Comparison of ENCODE assay signal across 8 mouse cellular contexts in genomic region chr6:145291383-145292289, GRCm38 (mm10). TPM values are rescaled to one million over a fixed set of nuclear protein-coding genes. Genes with fewer than 3 reads are reported as not detected.
DNase-seq lines count a peak whose midpoint lies in the region; ATAC-seq and TF ChIP-seq lines count a peak whose summit lies in the region.
"Had no signal": no experiment of that assay in that cellular context is flagged by ENCODE, and none has a peak within 500 bp of the region (broad histone marks: within the 10 kb centered on the region; RNA-seq: fewer than 3 reads in every experiment).

No protein-coding gene starts in this region.

- H3K9me3 ChIP-seq in limb, embryonic 14.5 days (ENCODE audit: control insufficient read depth, low read length) = no peaks in the 10 kb centered on the region
- H3K9me3 ChIP-seq in hindbrain, embryonic 12.5 days (replicated peaks) = no peaks in the 10 kb centered on the region

- H3K4me1 ChIP-seq in limb, embryonic 14.5 days (ENCODE audit: control insufficient read depth, insufficient read depth, low read length) = peaks cover 21% of the 10 kb centered on the region
- no peaks in the 10 kb centered on the region for H3K4me1 ChIP-seq in hindbrain, embryonic 12.5 days

- H3K27me3 ChIP-seq in limb, embryonic 14.5 days (ENCODE audit: control insufficient read depth, insufficient read depth, low read length) = no peaks in the 10 kb centered on the region
- H3K27me3 ChIP-seq in hindbrain, embryonic 12.5 days = no peaks in the 10 kb centered on the region

- H3K36me3 ChIP-seq in limb, embryonic 14.5 days (ENCODE audit: control insufficient read depth, insufficient read depth, low read length) = no peaks in the 10 kb centered on the region
- no peaks in the 10 kb centered on the region for H3K36me3 ChIP-seq in hindbrain, embryonic 12.5 days

- 32% methylated on average over 13 of the region's 13 CpGs for WGBS in limb, embryonic 14.5 days
- 79% methylated on average over 13 of the region's 13 CpGs for WGBS in hindbrain, embryonic 12.5 days

- peak overlapping the region; percentile 13; the same call in 1 of the 2 replicates for H3K4me2 ChIP-seq in limb, embryonic 14.5 days (replicated peaks; ENCODE audit: low read depth, low read length, severe bottlenecking)
- no peak overlapping the region for H3K4me2 ChIP-seq in hindbrain, embryonic 12.5 days (replicated peaks)

- H3K4me3 ChIP-seq in limb, embryonic 14.5 days (replicated peaks; ENCODE audit: low read length) = no peak overlapping the region
- no peak overlapping the region for H3K4me3 ChIP-seq in hindbrain, embryonic 12.5 days

- peak; percentile 84 for ATAC-seq in limb, embryonic 14.5 days (ENCODE audit: low FRiP score, low read depth)
- no peak for ATAC-seq in frontal cortex, adult (ENCODE audit: low TSS enrichment)
- ATAC-seq in hindbrain, embryonic 12.5 days (ENCODE audit: low FRiP score) = no peak

- no peak for TF ChIP-seq POLR2A in limb, embryonic 14.5 days (IDR thresholded peaks at IDR 0.05; ENCODE audit: borderline replicate concordance, extremely low read depth, insufficient read depth, insufficient read length)

- no peak overlapping the region for H3K9ac ChIP-seq in limb, embryonic 14.5 days (ENCODE audit: low read depth, low read length, severe bottlenecking)
- no peak overlapping the region for H3K9ac ChIP-seq in hindbrain, embryonic 12.5 days

- peak; percentile 66 for DNase-seq in urinary bladder, postnatal 14 days (ENCODE audit: low spot score)
- no peak for DNase-seq in urinary bladder, postnatal 25 days (ENCODE audit: low spot score)
- DNase-seq in fat pad, adult 2 months (ENCODE audit: extremely low read depth, low read depth, low spot score) = peak; percentile 87
- DNase-seq in limb, embryonic 14.5 days (ENCODE audit: low spot score) = peak; percentile 83
- DNase-seq in thymus, postnatal 25 days = no peak
- DNase-seq: thymus, adult 2 months had no signal

- H3K27ac ChIP-seq in limb, embryonic 14.5 days (replicated peaks; ENCODE audit: low read depth, low read length) = peak overlapping the region; percentile 21
- H3K27ac ChIP-seq in hindbrain, embryonic 12.5 days = no peak overlapping the region

RNA-seq across cellular contexts. Expression of gene Kras, which starts 41.6 kb away (rescaled TPM):
- polyA plus RNA-seq in limb, embryonic 14.5 days (2012; rRNA removed) = 33.3 and 35.1 TPM in 2 replicates
- 67.8 and 74.1 TPM in 2 replicates for polyA plus RNA-seq in limb, embryonic 14.5 days (2014; fragmentation: Nextera tagmentation; extraction: Ambion mirVana)
- 109 and 116 TPM in 2 replicates for polyA plus RNA-seq in hindbrain, embryonic 12.5 days (2016; fragmentation: Nextera tagmentation; extraction: Ambion mirVana)

Comparison
In these comparisons a context has a peak if more than half of its experiments do, and no peak if none do; other contexts are left out.
1. DNase-seq: peak in urinary bladder, postnatal 14 days (single experiment), fat pad, adult 2 months (single experiment) and limb, embryonic 14.5 days (single experiment); none in urinary bladder, postnatal 25 days (single experiment) and thymus, postnatal 25 days (single experiment).